Mouse (Mus musculus) kidney, postnatal 36 days (tissue): Measurements from ENCODE around the gene Tmcc3.
"Not testable (repeated sequence)": the region's sequence is repeated elsewhere in the genome, so short reads cannot be mapped to it uniquely, and the experiment has no call there.

Experiments used
- DNase-seq, 2 experiments: peaks; one replicate each; pipeline ENCODE4 v3.0.0; 2021 to 2022; ENCODE audit warnings: mixed read lengths in 2 of 2

Tmcc3 gene

GRCm38 (mm10) chr10:94519887-94520286 is 208.1 kb downstream of the Tmcc3 start:
- no peak for DNase-seq

- DNase-seq, result no peak
Observed at GRCm38 (mm10) chr10:94520306-94521106, 208.8 kb downstream of the Tmcc3 start.

DNA sequence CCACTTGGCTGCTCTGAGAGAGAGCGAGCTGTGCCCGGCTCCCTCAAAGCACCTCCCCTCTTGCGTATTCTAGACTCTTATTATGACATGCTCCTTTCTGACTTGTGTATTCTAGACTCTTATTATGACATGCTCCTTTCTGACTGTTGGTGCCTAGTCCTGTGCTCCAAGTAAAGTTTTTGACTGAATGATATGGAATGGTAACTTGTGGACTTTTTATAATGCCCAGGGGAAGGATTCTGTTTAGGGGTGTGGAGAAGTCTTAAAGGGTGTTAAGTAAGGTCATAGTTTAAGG is 209.3 kb downstream of the Tmcc3 start:
- no peak for DNase-seq

DNA sequence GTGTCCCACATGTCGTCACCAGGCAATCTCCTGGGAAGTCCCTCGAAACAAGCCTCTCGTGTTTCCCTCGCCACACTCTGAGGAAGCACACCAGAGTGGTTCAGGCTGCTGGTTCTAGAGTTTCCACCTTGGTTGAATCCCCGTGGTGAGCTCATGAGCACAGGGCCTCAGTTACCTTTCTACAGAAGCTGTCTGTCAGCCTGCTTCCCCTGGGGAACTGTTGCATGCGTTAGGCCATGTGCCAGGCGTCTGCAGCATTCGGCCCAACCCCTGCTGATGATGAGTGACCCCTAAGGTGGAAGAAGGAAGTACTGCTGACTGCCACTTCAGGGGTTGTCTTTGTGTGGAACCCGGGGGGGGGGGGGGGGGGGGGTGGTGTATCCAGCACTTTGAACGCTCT is 210.0 kb downstream of the Tmcc3 start:
- DNase-seq, result no peak

- no peak for DNase-seq
Observed at GRCm38 (mm10) chr10:94523297-94523696, 211.5 kb downstream of the Tmcc3 start.

DNA sequence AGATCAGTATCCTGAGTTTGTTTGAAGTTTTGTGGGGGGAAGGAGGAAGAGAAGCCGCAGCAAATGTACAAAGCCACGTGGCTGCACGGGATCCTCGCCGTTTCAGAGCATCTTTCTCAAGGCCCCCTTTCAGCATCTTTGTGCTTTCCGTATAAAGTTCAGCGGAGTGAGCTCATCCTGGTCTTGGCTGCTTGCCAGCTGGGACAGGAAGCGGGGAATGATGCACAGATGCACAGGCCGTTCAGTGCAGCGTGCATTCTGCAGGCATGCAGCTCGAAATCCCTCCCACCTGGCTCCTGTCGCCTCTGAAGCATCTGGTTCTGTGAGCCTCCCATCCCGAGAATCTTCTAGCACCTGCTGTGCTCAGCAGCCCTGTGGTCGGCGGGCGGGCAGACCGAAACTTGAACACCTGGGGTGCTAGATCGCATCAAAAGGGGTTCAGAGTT is 212.0 kb downstream of the Tmcc3 start:
- peak; percentile 45 to 76 for DNase-seq

DNA sequence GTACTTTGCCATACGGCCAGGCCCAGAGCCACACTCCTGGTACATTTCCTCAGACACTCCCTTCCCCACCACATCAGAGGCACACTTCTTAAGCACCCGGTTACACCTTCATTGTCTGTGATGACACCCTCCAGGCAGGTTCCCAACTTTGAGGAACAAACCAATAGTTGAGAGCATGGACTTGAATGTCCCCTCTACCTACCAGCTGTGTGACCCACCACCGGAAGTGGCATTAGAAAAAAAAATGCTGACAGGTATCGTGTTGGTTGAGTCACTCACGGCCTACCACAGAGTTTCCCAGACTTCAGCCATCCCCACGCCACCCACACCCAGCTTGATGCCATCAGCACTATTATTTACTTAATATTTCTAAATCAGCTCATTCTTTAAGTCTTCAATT is 213.2 kb downstream of the Tmcc3 start:
- no peak for DNase-seq

- no peak for DNase-seq
Observed at GRCm38 (mm10) chr10:94525784-94526183, 214.0 kb downstream of the Tmcc3 start.

DNA sequence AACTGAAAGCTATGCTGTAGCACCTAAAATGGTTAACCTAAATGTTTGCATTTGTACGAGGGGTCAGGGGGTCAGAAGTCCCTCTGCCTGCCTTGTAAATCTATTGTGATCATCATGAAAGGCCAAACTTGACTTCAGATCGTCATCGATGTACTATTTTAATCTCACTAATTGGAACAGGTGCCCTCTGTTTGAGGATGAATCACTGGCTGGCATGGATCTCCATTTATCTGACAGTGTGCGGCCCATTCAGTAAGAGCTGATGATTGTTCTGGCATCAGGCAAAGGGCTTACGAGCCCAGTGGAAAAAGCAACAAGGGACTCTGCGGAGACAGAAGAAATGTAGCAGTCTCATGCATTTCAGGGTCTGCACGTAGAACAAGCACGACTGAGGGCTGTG is 215.1 kb downstream of the Tmcc3 start:
- no peak for DNase-seq

DNA sequence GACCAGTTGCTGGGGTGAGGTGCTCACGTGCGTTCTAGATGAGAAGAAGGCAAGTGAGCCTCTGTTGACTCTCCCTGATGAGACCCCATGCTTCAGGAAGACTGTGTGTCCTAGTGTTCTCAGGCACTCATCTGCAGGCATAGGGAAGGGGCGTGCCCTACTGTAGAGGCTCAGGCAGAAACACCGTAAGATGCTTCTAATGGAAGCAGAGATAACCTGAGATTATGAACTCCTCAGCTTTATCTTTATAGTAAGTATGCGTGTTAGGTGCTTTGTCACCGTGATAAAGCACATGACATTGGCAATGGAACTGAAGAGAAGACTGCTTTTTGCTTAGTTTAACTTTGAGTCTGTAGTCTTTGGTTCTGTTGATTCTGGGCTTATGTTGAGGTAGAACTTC is 215.5 kb downstream of the Tmcc3 start:
- DNase-seq, result no peak

- no peak for DNase-seq
Observed at GRCm38 (mm10) chr10:94530079-94530478, 218.3 kb downstream of the Tmcc3 start.

- no peak for DNase-seq
Observed at GRCm38 (mm10) chr10:94531482-94531881, 219.7 kb downstream of the Tmcc3 start.

DNA sequence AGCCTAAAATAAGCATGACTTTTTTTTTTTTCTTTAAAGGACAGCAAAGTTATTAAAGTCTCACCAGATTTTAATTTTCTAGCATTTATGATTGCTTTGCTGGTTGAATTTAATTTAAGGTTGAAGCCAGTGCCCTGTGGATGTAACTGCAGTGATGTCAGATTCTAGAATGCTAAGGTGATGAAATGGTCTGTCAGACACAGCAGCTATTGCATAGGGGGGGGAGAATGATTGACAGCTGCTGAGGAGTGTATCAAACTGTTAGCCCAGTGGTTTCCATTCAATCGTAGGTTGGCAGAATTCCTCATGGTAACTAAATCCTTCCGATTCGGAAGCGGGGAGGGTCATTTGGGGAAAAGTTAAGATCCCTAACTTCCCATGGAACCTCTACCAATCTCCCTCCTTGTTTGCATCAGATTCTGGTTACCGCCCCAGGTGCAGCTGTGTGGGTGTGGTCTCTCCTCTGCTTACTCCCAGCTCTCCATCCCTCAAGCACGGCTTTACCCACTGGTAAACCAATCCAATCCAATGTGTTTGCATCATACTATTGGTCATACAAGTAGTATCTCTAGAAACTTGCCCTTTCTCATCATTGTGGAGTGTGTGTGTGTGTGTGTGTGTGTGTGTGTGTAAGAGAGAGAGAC is 221.5 kb downstream of the Tmcc3 start:
- DNase-seq, result no peak

DNA sequence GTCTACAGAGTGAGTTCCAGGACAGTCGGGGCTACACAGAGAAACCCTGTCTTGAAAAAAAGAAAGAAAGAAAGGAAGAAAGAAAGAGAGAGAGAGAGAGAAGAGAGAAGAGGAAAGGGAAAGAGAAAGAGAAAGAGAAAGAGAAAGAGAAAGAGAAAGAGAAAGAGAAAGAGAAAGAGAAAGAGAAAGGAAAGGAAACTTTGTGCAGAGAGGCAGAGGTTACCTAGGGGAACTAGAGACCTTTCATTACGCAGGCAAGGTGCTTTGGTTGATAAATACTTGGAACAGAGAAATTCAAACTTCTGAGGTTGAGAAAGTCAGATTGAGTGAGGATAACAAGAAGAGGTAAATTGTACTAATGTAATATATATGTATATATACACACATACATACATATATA is 226.9 kb downstream of the Tmcc3 start:
- not testable (repeated sequence) for DNase-seq

- DNase-seq, result no peak
Observed at GRCm38 (mm10) chr10:94540241-94540640, 228.5 kb downstream of the Tmcc3 start.

- no peak for DNase-seq
Observed at GRCm38 (mm10) chr10:94543956-94544355, 232.2 kb downstream of the Tmcc3 start.

DNA sequence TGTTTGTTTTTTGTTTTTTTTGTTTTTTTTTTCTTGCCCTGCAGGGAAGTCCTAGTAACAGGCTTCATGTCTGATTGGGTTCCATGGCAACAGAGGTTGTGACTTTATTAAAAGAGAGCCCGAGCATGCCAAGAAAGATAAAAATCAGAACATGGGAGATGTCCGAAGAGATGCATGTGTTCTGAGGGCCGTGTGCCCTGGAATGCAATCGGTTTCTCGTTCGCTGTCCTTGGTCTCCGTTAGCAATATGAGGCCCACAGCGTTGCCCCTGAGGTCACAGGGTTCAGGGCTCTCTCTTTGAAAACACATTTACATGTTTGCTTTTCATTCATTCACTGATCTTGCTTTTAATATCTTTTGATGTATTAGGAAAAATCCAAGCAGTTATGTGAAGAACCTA is 233.1 kb downstream of the Tmcc3 start:
- no peak for DNase-seq

DNA sequence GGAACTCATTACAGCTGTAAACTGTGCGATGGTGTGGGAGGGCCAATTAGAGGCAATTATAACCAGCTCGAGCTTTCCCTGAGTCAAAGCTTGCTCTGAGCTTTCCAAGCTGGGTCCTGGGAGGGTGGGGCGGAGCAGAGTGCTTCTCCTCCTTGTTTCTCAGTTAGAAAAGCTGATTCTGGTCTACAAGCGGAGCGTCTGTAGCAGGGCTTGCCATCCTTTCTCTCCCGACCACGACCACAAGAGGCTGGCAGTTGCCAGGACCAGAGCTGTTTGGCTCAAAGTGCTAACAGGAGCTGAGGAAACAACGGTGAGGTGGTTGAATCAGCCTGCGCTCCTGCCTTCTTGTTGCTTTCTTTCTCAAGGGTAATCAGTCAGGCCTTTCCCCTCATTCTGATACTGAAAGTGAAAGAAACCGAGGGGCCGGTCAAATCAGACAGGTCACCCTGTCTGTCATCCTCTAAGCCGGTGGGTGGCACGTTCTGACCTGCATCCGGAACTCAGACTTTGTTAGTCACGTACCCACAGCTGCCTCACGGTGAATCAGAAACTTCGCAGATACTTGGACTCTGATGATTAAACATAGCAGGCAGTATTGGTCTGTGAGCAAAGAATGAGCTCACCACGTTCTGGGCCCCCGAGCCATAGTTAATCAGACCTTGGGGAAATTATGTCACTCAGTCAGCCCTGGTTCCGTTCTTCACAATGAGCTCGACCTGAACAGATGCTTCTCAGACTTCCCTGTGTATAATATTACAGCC is 233.7 kb downstream of the Tmcc3 start:
- DNase-seq, result peak; percentile 46 to 56

DNA sequence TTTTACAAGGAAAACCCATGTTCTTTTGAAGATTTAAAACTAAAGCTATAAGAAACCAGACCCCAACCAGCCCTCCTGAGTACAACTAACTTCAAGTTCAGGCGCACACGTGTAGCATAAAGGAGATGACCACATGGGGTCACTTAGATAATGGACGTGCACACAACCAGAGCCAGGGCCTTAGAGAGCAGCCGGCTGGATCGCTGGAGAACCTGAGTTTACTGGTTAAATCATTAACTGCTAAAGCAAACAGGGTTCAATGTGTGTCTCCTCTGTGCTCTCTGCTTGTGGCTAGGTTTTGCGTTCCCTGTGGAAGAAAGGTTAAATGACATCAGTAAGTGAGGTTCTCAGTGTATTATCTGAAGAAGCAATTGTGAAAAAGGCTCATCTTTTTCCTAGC is 234.9 kb downstream of the Tmcc3 start:
- DNase-seq, result peak; percentile 62 to 85

- peak; percentile 76 for DNase-seq
Observed at GRCm38 (mm10) chr10:94549511-94550232, 237.9 kb downstream of the Tmcc3 start.

DNA sequence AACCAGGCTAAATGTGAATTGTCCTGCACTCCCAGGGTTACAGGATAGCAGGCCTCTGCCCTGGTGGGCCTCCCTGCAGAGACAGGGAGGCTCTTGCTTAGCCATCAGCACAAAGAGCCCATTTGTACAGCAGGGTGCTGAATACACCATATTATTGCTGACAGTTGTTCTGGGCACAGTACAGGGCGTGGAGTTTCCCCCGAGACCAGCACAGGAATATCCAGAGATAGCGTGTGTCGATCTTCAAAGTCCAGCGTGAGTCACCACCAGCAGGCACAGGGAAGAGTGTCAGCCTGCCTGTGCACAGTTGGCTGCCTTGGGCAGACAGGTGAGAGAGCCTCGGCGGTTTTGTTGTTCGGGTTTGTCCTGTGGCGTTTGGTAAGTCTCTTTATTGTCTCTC is 238.9 kb downstream of the Tmcc3 start:
- DNase-seq, result peak in 1 of 2 experiments; percentile 26

GRCm38 (mm10) chr10:94551065-94551464 is 239.3 kb downstream of the Tmcc3 start:
- DNase-seq, result no peak

- DNase-seq, result no peak
Observed at GRCm38 (mm10) chr10:94551511-94551910, 239.8 kb downstream of the Tmcc3 start.
